Mouse (Mus musculus): ENCODE data around the gene Lcn2. TPM values are rescaled to one million over a fixed set of nuclear protein-coding genes. Genes with fewer than 3 reads are reported as not detected.

The Lcn2 gene
- polyA plus RNA-seq, 1 experiment from 2014 or later: not detected

DNA sequence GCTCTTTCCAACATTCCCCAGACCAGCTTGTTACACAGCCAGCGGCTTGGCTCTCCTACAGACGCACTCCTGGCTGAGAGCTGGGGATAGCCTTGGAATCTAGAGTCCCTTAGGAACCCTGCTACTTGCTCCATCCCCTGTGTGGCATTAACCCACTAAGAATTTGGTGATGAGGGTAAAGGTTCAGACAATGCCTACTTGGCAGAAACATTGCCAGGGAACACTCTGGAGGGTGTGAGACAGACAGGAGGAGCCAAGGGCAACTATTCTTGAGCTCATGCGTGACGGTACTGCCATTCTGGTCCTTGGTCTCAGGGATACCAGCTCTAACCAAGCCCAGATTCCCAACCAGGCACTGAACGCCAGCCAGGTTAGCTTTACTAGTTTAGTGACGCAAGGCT, 33.8 kb upstream of the Lcn2 start:
- Histone ChIP-seq H3K9me3 (no peaks in the 10 kb centered on the region), H3K27ac (no peak overlapping the region), H3K27me3 (ENCODE audit: poor library complexity, severe bottlenecking) (no peaks in the 10 kb centered on the region), H3K36me3 (replicated peaks) (peaks cover 53% of the 10 kb centered on the region), H3K4me1 (peaks cover 47% of the 10 kb centered on the region), H3K4me3 (no peak overlapping the region)
- no peak for DNase-seq (ENCODE audit: extremely low spot score, low spot score)
- WGBS: 98% methylated on average over 6 of the region's 6 CpGs

- no peak overlapping the region for H3K27ac ChIP-seq
- WGBS: 88% methylated on average over 6 of the region's 6 CpGs
- no peaks in the 10 kb centered on the region for H3K9me3 ChIP-seq
- no peak for DNase-seq (ENCODE audit: extremely low spot score, low spot score)
- no peaks in the 10 kb centered on the region for H3K27me3 ChIP-seq (ENCODE audit: poor library complexity, severe bottlenecking)
- H3K4me3 ChIP-seq: no peak overlapping the region
- peaks cover 45% of the 10 kb centered on the region for H3K4me1 ChIP-seq
- peaks cover 57% of the 10 kb centered on the region for H3K36me3 ChIP-seq (replicated peaks)
These were observed 32.6 kb upstream of the Lcn2 start for GRCm38 (mm10) chr2:32420647-32421046.

GRCm38 (mm10) chr2:32420066-32420608, 32.1 kb upstream of the Lcn2 start:
- Histone ChIP-seq H3K27ac (no peak overlapping the region), H3K4me3 (no peak overlapping the region), H3K4me1 (peaks cover 40% of the 10 kb centered on the region), H3K27me3 (ENCODE audit: poor library complexity, severe bottlenecking) (no peaks in the 10 kb centered on the region), H3K36me3 (replicated peaks) (peaks cover 62% of the 10 kb centered on the region), H3K9me3 (no peaks in the 10 kb centered on the region)
- WGBS: 91% methylated on average over 12 of the region's 12 CpGs
- DNase-seq (ENCODE audit: extremely low spot score, low spot score): no peak

- no peak for DNase-seq (ENCODE audit: extremely low spot score, low spot score)
- no peak overlapping the region for H3K27ac ChIP-seq
- no peak overlapping the region for H3K4me3 ChIP-seq
- no peaks in the 10 kb centered on the region for H3K27me3 ChIP-seq (ENCODE audit: poor library complexity, severe bottlenecking)
- H3K4me1 ChIP-seq: peaks cover 32% of the 10 kb centered on the region
- 90% methylated on average over 3 of the region's 3 CpGs for WGBS
- H3K9me3 ChIP-seq: no peaks in the 10 kb centered on the region
- H3K36me3 ChIP-seq (replicated peaks): peaks cover 69% of the 10 kb centered on the region
These were observed 31.3 kb upstream of the Lcn2 start for GRCm38 (mm10) chr2:32419359-32419758.

GRCm38 (mm10) chr2:32418430-32419151, 30.5 kb upstream of the Lcn2 start:
- Histone ChIP-seq H3K9me3 (no peaks in the 10 kb centered on the region), H3K27me3 (ENCODE audit: poor library complexity, severe bottlenecking) (no peaks in the 10 kb centered on the region), H3K27ac (no peak overlapping the region), H3K36me3 (replicated peaks) (peaks cover 77% of the 10 kb centered on the region), H3K4me1 (peaks cover 25% of the 10 kb centered on the region), H3K4me3 (no peak overlapping the region)
- 80% methylated on average over 12 of the region's 12 CpGs for WGBS
- no peak for DNase-seq (ENCODE audit: extremely low spot score, low spot score)

DNA sequence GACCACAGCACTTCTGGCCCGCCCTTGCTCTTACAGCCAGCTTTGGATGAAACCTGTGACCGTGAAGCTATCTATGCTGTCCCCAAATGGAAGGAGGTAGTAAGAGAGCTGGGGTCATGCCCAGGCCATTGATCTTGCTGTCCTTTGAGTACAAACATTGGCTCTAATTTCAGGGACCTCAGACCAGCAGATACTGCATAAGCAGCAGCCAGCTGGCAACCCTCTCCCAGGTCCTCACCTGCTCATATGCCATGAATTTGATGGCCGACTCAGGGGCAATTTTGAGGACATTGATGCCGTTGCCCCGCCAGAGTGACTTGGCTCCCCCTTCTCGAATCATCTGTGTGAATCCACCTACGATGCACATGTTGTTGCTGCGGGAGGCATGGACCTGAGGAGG, 29.4 kb upstream of the Lcn2 start:
- WGBS: 96% methylated on average over 8 of the region's 8 CpGs

GRCm38 (mm10) chr2:32416556-32416955, 28.5 kb upstream of the Lcn2 start:
- WGBS: 83% methylated on average over 2 of the region's 2 CpGs

More for the DNA sequence above, 29.4 kb upstream of the Lcn2 start:
- Histone ChIP-seq H3K27ac (no peak overlapping the region), H3K36me3 (replicated peaks) (peaks cover 82% of the 10 kb centered on the region), H3K27me3 (ENCODE audit: poor library complexity, severe bottlenecking) (no peaks in the 10 kb centered on the region), H3K4me3 (no peak overlapping the region), H3K9me3 (no peaks in the 10 kb centered on the region), H3K4me1 (peaks cover 14% of the 10 kb centered on the region)
- no peak for DNase-seq (ENCODE audit: extremely low spot score, low spot score)

DNA sequence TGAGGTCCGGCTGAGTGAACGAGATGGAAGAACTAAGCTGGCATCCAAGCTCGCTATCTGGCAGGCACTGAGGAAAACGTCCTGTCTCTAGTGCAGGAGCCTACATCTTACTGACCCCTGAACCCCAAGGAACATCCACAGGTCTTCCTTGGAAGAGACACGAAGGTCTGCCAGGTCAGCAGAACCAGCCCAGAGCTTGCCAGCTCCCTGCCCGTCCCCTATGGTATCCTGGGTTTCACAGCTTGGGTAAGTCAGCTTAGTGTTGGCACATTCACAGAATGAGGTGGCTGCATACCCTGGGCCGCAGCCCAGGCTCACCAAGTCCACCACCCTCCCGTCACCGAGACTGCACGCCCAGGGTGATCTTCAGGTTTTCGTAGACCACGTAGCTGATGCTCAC, 27.7 kb upstream of the Lcn2 start:
- H3K4me3 ChIP-seq: no peak overlapping the region
- H3K36me3 ChIP-seq (replicated peaks): peaks cover 76% of the 10 kb centered on the region
- 92% methylated on average over 12 of the region's 12 CpGs for WGBS

More at GRCm38 (mm10) chr2:32416556-32416955, 28.5 kb upstream of the Lcn2 start:
- Histone ChIP-seq H3K36me3 (replicated peaks) (peaks cover 82% of the 10 kb centered on the region), H3K4me1 (peaks cover 12% of the 10 kb centered on the region; the same call in 1 of the 2 replicates), H3K4me3 (no peak overlapping the region), H3K27ac (no peak overlapping the region), H3K9me3 (no peaks in the 10 kb centered on the region), H3K27me3 (ENCODE audit: poor library complexity, severe bottlenecking) (no peaks in the 10 kb centered on the region)
- no peak for DNase-seq (ENCODE audit: extremely low spot score, low spot score)

GRCm38 (mm10) chr2:32413936-32414335, 25.9 kb upstream of the Lcn2 start:
- 72% methylated on average over 5 of the region's 5 CpGs for WGBS
- Histone ChIP-seq H3K36me3 (replicated peaks) (peaks cover 57% of the 10 kb centered on the region), H3K27me3 (ENCODE audit: poor library complexity, severe bottlenecking) (no peaks in the 10 kb centered on the region), H3K9me3 (no peaks in the 10 kb centered on the region), H3K4me3 (no peak overlapping the region), H3K27ac (no peak overlapping the region), H3K4me1 (peaks cover 17% of the 10 kb centered on the region)
- no peak for DNase-seq (ENCODE audit: extremely low spot score, low spot score)

More for the DNA sequence above, 27.7 kb upstream of the Lcn2 start:
- H3K27me3 ChIP-seq (ENCODE audit: poor library complexity, severe bottlenecking): no peaks in the 10 kb centered on the region
- no peak for DNase-seq (ENCODE audit: extremely low spot score, low spot score)
- H3K27ac ChIP-seq: no peak overlapping the region
- H3K4me1 ChIP-seq: peaks cover 13% of the 10 kb centered on the region; the same call in 1 of the 2 replicates
- no peaks in the 10 kb centered on the region for H3K9me3 ChIP-seq

- no peaks in the 10 kb centered on the region for H3K27me3 ChIP-seq (ENCODE audit: poor library complexity, severe bottlenecking)
- DNase-seq (ENCODE audit: extremely low spot score, low spot score): no peak
- no peak overlapping the region for H3K27ac ChIP-seq
These were observed 24.9 kb upstream of the Lcn2 start for GRCm38 (mm10) chr2:32412742-32413531.

DNA sequence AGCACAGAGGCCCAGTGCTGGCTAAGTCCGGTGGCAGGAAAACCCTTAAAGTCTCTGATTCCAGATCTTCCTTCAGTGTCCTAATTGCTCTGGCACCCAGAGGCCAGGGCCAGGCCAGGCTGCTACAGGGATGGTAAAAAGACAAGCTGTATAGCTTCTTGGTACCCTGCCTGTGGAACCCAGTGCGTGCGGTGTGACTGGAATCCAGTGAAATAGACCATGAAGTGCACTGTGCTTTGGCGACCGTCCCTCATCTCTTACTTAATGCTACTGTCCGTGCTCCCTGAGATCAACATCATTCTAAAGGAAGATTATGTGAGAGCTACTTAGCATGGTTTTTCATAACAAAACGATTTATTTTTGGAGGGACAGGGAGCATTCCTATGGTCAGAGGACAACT, 23.4 kb upstream of the Lcn2 start:
- 87% methylated on average over 7 of the region's 7 CpGs for WGBS
- no peaks in the 10 kb centered on the region for H3K9me3 ChIP-seq
- no peak overlapping the region for H3K27ac ChIP-seq
- H3K4me3 ChIP-seq: no peak overlapping the region
- peaks cover 32% of the 10 kb centered on the region for H3K36me3 ChIP-seq (replicated peaks)
- H3K4me1 ChIP-seq: peaks cover 14% of the 10 kb centered on the region
- DNase-seq (ENCODE audit: extremely low spot score, low spot score): no peak
- H3K27me3 ChIP-seq (ENCODE audit: poor library complexity, severe bottlenecking): no peaks in the 10 kb centered on the region

More at GRCm38 (mm10) chr2:32412742-32413531, 24.9 kb upstream of the Lcn2 start:
- H3K4me1 ChIP-seq: peaks cover 14% of the 10 kb centered on the region
- WGBS: 93% methylated on average over 6 of the region's 6 CpGs
- H3K36me3 ChIP-seq (replicated peaks): peaks cover 47% of the 10 kb centered on the region
- H3K9me3 ChIP-seq: no peaks in the 10 kb centered on the region
- no peak overlapping the region for H3K4me3 ChIP-seq

DNA sequence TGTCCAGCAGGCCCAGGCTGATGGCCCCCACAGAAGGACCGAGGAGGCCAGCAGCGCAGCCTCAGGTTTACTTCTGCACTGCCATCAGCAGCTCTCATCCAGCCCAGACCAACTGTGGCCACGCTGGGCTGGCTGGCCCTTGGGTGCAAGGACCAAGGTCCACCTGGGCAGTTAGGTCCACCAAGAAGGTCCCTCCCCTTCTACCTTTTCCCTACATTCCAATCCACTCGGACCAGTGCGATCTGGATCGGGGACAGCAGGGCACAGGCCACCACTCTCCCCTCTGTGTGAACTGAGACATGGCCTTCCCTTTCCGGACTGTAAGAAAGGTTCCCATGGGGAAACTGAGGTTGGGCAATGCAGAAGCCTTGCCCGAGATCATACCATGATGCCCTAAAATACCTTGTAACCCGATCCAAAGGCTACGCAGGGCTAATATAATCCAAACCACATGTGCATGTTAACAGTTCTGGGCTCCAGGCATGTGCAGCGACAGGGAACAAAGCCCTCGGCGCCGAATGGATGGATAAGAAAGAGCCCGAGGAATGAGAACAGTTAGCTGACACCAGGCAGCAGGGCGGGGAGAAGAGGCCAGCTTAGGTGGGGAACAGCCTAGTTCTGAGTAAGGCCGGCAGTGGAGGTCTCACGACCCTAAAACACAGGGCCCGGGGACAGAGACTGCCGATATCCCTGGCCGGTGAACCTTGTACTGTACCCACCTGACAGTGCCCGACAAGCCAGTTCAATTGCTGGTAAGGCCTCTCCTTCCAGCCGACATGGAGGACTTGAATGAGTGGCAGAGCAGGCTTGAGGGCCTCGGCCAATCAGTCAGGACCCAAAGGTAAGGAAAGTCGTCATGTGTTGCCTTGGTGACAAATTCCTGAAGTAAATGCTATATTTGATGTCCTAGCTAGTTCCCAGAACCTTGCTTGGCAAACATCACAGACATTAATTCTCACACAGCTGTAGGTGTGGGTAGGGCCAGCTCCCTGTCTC, 20.7 kb upstream of the Lcn2 start:
- DNase-seq (ENCODE audit: extremely low spot score, low spot score): no peak
- Histone ChIP-seq H3K4me3 (no peak overlapping the region), H3K27me3 (ENCODE audit: poor library complexity, severe bottlenecking) (no peaks in the 10 kb centered on the region), H3K9me3 (no peaks in the 10 kb centered on the region), H3K27ac (peak overlapping the region; percentile 56), H3K36me3 (replicated peaks) (peaks cover 6% of the 10 kb centered on the region), H3K4me1 (peaks cover 14% of the 10 kb centered on the region)
- WGBS: 70% methylated on average over 25 of the region's 25 CpGs
